Mouse (Mus musculus): ENCODE results near the gene Pax3.

Gene Pax3

GRCm38 (mm10) chr1:78170771-78171170 lies 26.2 kb downstream of the Pax3 start:
- no peak for DNase-seq

GRCm38 (mm10) chr1:78168796-78169195 lies 28.1 kb downstream of the Pax3 start:
- no peak for DNase-seq

GRCm38 (mm10) chr1:78167577-78168286 lies 29.2 kb downstream of the Pax3 start:
- no peak for DNase-seq

GRCm38 (mm10) chr1:78161745-78162144 lies 35.2 kb downstream of the Pax3 start:
- DNase-seq, result no peak

- no peak for DNase-seq
These were observed 39.0 kb downstream of the Pax3 start for GRCm38 (mm10) chr1:78157930-78158329.

- DNase-seq, result no peak
These were observed 41.1 kb downstream of the Pax3 start for GRCm38 (mm10) chr1:78155796-78156195.

GRCm38 (mm10) chr1:78148011-78148623 lies 48.8 kb downstream of the Pax3 start:
- DNase-seq, result no peak

- DNase-seq, result no peak
These were observed 53.5 kb downstream of the Pax3 start for GRCm38 (mm10) chr1:78143403-78143802.

GRCm38 (mm10) chr1:78142912-78143311 lies 54.0 kb downstream of the Pax3 start:
- DNase-seq, result no peak

GRCm38 (mm10) chr1:78141741-78142501 lies 55.0 kb downstream of the Pax3 start:
- no peak for DNase-seq

GRCm38 (mm10) chr1:78141314-78141713 lies 55.6 kb downstream of the Pax3 start:
- DNase-seq, result no peak

GRCm38 (mm10) chr1:78140505-78141303 lies 56.2 kb downstream of the Pax3 start:
- DNase-seq, result no peak

GRCm38 (mm10) chr1:78139287-78139686 lies 57.6 kb downstream of the Pax3 start:
- DNase-seq, result no peak

GRCm38 (mm10) chr1:78129267-78129666 lies 67.7 kb downstream of the Pax3 start:
- DNase-seq, result no peak

GRCm38 (mm10) chr1:78119899-78120560 lies 76.9 kb downstream of the Pax3 start:
- no peak for DNase-seq

GRCm38 (mm10) chr1:78116046-78116445 lies 80.9 kb downstream of the Pax3 start:
- DNase-seq, result no peak

- no peak for DNase-seq
These were observed 86.6 kb downstream of the Pax3 start for GRCm38 (mm10) chr1:78110311-78110710.

- DNase-seq, result no peak
These were observed 93.4 kb downstream of the Pax3 start for GRCm38 (mm10) chr1:78103511-78103910.

GRCm38 (mm10) chr1:78093619-78094018 lies 103.3 kb downstream of the Pax3 start:
- DNase-seq, result no peak

- DNase-seq, result no peak
These were observed 108.3 kb downstream of the Pax3 start for GRCm38 (mm10) chr1:78088646-78089045.

- DNase-seq, result no peak
These were observed 115.2 kb downstream of the Pax3 start for GRCm38 (mm10) chr1:78081761-78082160.

GRCm38 (mm10) chr1:78060850-78061249 lies 136.1 kb downstream of the Pax3 start:
- no peak for DNase-seq

- DNase-seq, result no peak
These were observed 139.0 kb downstream of the Pax3 start for GRCm38 (mm10) chr1:78057939-78058338.
